Mouse (Mus musculus) mature B cell (primary cell): ENCODE results near the gene Ip6k2.

Experiments used
- in situ Hi-C: fragments of 300-500 bp; cut with MboI; formaldehyde crosslinking; loops from 2 replicates; pipeline ENCODE4 v1.14.3; 2019

Gene Ip6k2

GRCm38 (mm10) chr9:108782836-108783547 is 604 bp upstream of the Ip6k2 start:
- in situ Hi-C loops = no loop called here

GRCm38 (mm10) chr9:108785416-108785815 is 1.8 kb downstream of the Ip6k2 start:
- in situ Hi-C loops = no loop called here

- in situ Hi-C loops = no loop called here
These were observed 2.9 kb downstream of the Ip6k2 start for GRCm38 (mm10) chr9:108786494-108786893.

- in situ Hi-C loops = no loop called here
These were observed 3.5 kb downstream of the Ip6k2 start for GRCm38 (mm10) chr9:108787080-108787479.

GRCm38 (mm10) chr9:108788713-108789112 is 5.1 kb downstream of the Ip6k2 start:
- in situ Hi-C loops = no loop called here

- in situ Hi-C loops = no loop called here
These were observed 8.7 kb downstream of the Ip6k2 start for GRCm38 (mm10) chr9:108792307-108792706.

- in situ Hi-C loops = no loop called here
These were observed 9.1 kb downstream of the Ip6k2 start for GRCm38 (mm10) chr9:108792730-108793129.

GRCm38 (mm10) chr9:108795281-108795680 is 11.7 kb downstream of the Ip6k2 start:
- in situ Hi-C loops = no loop called here

GRCm38 (mm10) chr9:108795762-108796161 is 12.2 kb downstream of the Ip6k2 start:
- in situ Hi-C loops = no loop called here

- in situ Hi-C loops = no loop called here
These were observed 12.9 kb downstream of the Ip6k2 start for GRCm38 (mm10) chr9:108796351-108796981.

- in situ Hi-C loops = no loop called here
These were observed 13.9 kb downstream of the Ip6k2 start for GRCm38 (mm10) chr9:108797477-108797876.

GRCm38 (mm10) chr9:108798508-108799075 is 15.0 kb downstream of the Ip6k2 start:
- in situ Hi-C loops = no loop called here

GRCm38 (mm10) chr9:108799564-108799963 is 16.0 kb downstream of the Ip6k2 start:
- in situ Hi-C loops = no loop called here

GRCm38 (mm10) chr9:108805768-108806167 is 22.2 kb downstream of the Ip6k2 start:
- in situ Hi-C loops = no loop called here

GRCm38 (mm10) chr9:108806379-108806778 is 22.8 kb downstream of the Ip6k2 start:
- in situ Hi-C loops = no loop called here

GRCm38 (mm10) chr9:108806831-108807230 is 23.2 kb downstream of the Ip6k2 start:
- in situ Hi-C loops = no loop called here

GRCm38 (mm10) chr9:108807674-108808073 is 24.1 kb downstream of the Ip6k2 start:
- in situ Hi-C loops = no loop called here

GRCm38 (mm10) chr9:108808163-108808665 is 24.6 kb downstream of the Ip6k2 start, which contains the start of gene Nckipsd:
Gene Nckipsd, plus strand, starts transcription at chr9:108808368.
- in situ Hi-C loops = no loop called here

GRCm38 (mm10) chr9:108809188-108809587 is 25.6 kb downstream of the Ip6k2 start:
- in situ Hi-C loops = no loop called here

- in situ Hi-C loops = no loop called here
These were observed 26.1 kb downstream of the Ip6k2 start for GRCm38 (mm10) chr9:108809723-108810122.

GRCm38 (mm10) chr9:108810516-108810915 is 26.9 kb downstream of the Ip6k2 start:
- in situ Hi-C loops = no loop called here

GRCm38 (mm10) chr9:108815557-108815956 is 32.0 kb downstream of the Ip6k2 start:
- in situ Hi-C loops = no loop called here

- in situ Hi-C loops = no loop called here
These were observed 35.9 kb downstream of the Ip6k2 start for GRCm38 (mm10) chr9:108819495-108819894.
